ENCODE assay signal across 9 mouse cellular contexts in genomic region chr1:183264145-183265008, GRCm38 (mm10). TPM values are rescaled to one million over a fixed set of nuclear protein-coding genes. Genes with fewer than 3 reads are reported as not detected.
DNase-seq lines count a peak whose midpoint lies in the region; ATAC-seq and TF ChIP-seq lines count a peak whose summit lies in the region.
"Had no signal": no experiment of that assay in that cellular context is flagged by ENCODE, and none has a peak within 500 bp of the region (broad histone marks: within the 10 kb centered on the region; RNA-seq: fewer than 3 reads in every experiment).

No protein-coding gene starts in this region.

- no peak overlapping the region for H3K4me2 ChIP-seq in midbrain, embryonic 15.5 days
- 0 out of 2 replicates have a peak overlapping the region, but pooled peaks have one; percentile 11 for H3K4me2 ChIP-seq in liver, embryonic 14.5 days (ENCODE audit: low read depth)
- no peak overlapping the region for H3K4me2 ChIP-seq in stomach, embryonic 15.5 days
- H3K4me2 ChIP-seq: limb, embryonic 15.5 days had no signal

- no peak overlapping the region for H3K9ac ChIP-seq in midbrain, embryonic 15.5 days
- no peak overlapping the region for H3K9ac ChIP-seq in liver, embryonic 14.5 days (replicated peaks)
- H3K9ac ChIP-seq in stomach, embryonic 15.5 days: no peak overlapping the region
- H3K9ac ChIP-seq: limb, embryonic 15.5 days had no signal

- TF ChIP-seq EP300 in liver, embryonic 14.5 days (IDR thresholded peaks at IDR 0.05; ENCODE audit: low read depth): no peak

- TF ChIP-seq CTCF in liver, embryonic 14.5 days (IDR thresholded peaks at IDR 0.05; ENCODE audit: low read depth): no peak

- no peak for ATAC-seq in midbrain, embryonic 15.5 days (replicated peaks)
- 0 out of 2 replicates have a peak, but pooled peaks have one; percentile 26 for ATAC-seq in liver, embryonic 14.5 days (ENCODE audit: insufficient read depth)
- ATAC-seq in stomach, embryonic 15.5 days (ENCODE audit: insufficient read depth, low FRiP score, low read depth): 0 out of 2 replicates have a peak, but pooled peaks have one; percentile 39

- 0 out of 2 replicates have a peak, but pooled peaks cover 5% of the 10 kb centered on the region for H3K4me1 ChIP-seq in midbrain, embryonic 10.5 days
- no peaks in the 10 kb centered on the region for H3K4me1 ChIP-seq in midbrain, embryonic 15.5 days
- H3K4me1 ChIP-seq in liver, embryonic 14.5 days (replicated peaks; ENCODE audit: control insufficient read depth in 2 of 2, insufficient read depth in 2 of 2, low read length in 1 of 2): peaks cover 0 to 11% of the 10 kb centered on the region in 2 experiments; a peak in 1 of 4 replicates
- no peaks in the 10 kb centered on the region for H3K4me1 ChIP-seq in stomach, embryonic 15.5 days

- H3K27me3 ChIP-seq in midbrain, embryonic 10.5 days (ENCODE audit: low read depth, poor library complexity, severe bottlenecking): no peaks in the 10 kb centered on the region
- H3K27me3 ChIP-seq in midbrain, embryonic 15.5 days (replicated peaks): no peaks in the 10 kb centered on the region
- no peaks in the 10 kb centered on the region for H3K27me3 ChIP-seq in liver, embryonic 14.5 days (ENCODE audit: control insufficient read depth, insufficient read depth, low read length)
- H3K27me3 ChIP-seq in stomach, embryonic 15.5 days (replicated peaks): no peaks in the 10 kb centered on the region
- H3K27me3 ChIP-seq: limb, embryonic 15.5 days had no signal

- H3K36me3 ChIP-seq in midbrain, embryonic 10.5 days: no peaks in the 10 kb centered on the region
- H3K36me3 ChIP-seq in midbrain, embryonic 15.5 days (replicated peaks): no peaks in the 10 kb centered on the region
- no peaks in the 10 kb centered on the region for H3K36me3 ChIP-seq in liver, embryonic 14.5 days (replicated peaks; ENCODE audit: control insufficient read depth, insufficient read depth, low read depth)
- H3K36me3 ChIP-seq in stomach, embryonic 15.5 days: no peaks in the 10 kb centered on the region
- H3K36me3 ChIP-seq: limb, embryonic 15.5 days had no signal

- DNase-seq in midbrain, embryonic 10.5 days (ENCODE audit: low spot score): peak; percentile 18
- DNase-seq in fibroblast of lung, adult 2 months (ENCODE audit: low read depth): peak; percentile 37
- DNase-seq in liver, embryonic 14.5 days (ENCODE audit: low read depth in 3 of 3, low spot score in 3 of 3): peak in 1 of 3 experiments; percentile 17
- DNase-seq in thymus, postnatal 10 days (ENCODE audit: low spot score in 2 of 2): no peak
- no peak for DNase-seq in cerebellum, postnatal 14 days
- no peak for DNase-seq in gastrocnemius, postnatal 10 days

- WGBS in midbrain, embryonic 10.5 days: 80% methylated on average over 13 of the region's 13 CpGs
- 76% methylated on average over 13 of the region's 13 CpGs for WGBS in midbrain, embryonic 15.5 days
- WGBS in liver, embryonic 14.5 days (ENCODE audit: insufficient replicate concordance): 55% methylated on average over 13 of the region's 13 CpGs
- WGBS in stomach, embryonic 15.5 days: 66% methylated on average over 13 of the region's 13 CpGs

- no peaks in the 10 kb centered on the region for H3K9me3 ChIP-seq in midbrain, embryonic 10.5 days (replicated peaks)
- no peaks in the 10 kb centered on the region for H3K9me3 ChIP-seq in midbrain, embryonic 15.5 days
- H3K9me3 ChIP-seq in liver, embryonic 14.5 days (ENCODE audit: control insufficient read depth, low read length): no peaks in the 10 kb centered on the region
- H3K9me3 ChIP-seq in stomach, embryonic 15.5 days: no peaks in the 10 kb centered on the region
- H3K9me3 ChIP-seq: limb, embryonic 15.5 days had no signal

- H3K27ac ChIP-seq in midbrain, embryonic 10.5 days (replicated peaks): no peak overlapping the region
- no peak overlapping the region for H3K27ac ChIP-seq in midbrain, embryonic 15.5 days
- no peak overlapping the region for H3K27ac ChIP-seq in liver, embryonic 14.5 days
- no peak overlapping the region for H3K27ac ChIP-seq in stomach, embryonic 15.5 days
- H3K27ac ChIP-seq: limb, embryonic 15.5 days had no signal

- no peak overlapping the region for H3K4me3 ChIP-seq in midbrain, embryonic 10.5 days
- H3K4me3 ChIP-seq in midbrain, embryonic 15.5 days: no peak overlapping the region
- H3K4me3 ChIP-seq in liver, embryonic 14.5 days (ENCODE audit: insufficient read depth in 1 of 2, low read depth in 2 of 2, low read length in 2 of 2): no peak overlapping the region
- no peak overlapping the region for H3K4me3 ChIP-seq in stomach, embryonic 15.5 days (replicated peaks)
- H3K4me3 ChIP-seq: limb, embryonic 15.5 days had no signal

RNA-seq across cellular contexts. Expression of gene Aida, which starts 32.0 kb away (rescaled TPM):
- polyA plus RNA-seq in midbrain, embryonic 10.5 days (2016; fragmentation: Nextera tagmentation; extraction: Ambion mirVana): 42.3 and 45.1 TPM in 2 replicates
- polyA plus RNA-seq in midbrain, embryonic 15.5 days (2015; fragmentation: Nextera tagmentation; extraction: Ambion mirVana): 48.5 and 57.1 TPM in 2 replicates
- 13.2 and 18.9 TPM in 2 replicates for polyA plus RNA-seq in liver, embryonic 14.5 days (2012; rRNA removed)
- polyA plus RNA-seq in liver, embryonic 14.5 days (2014; fragmentation: Nextera tagmentation; extraction: Ambion mirVana): 9.1 and 10.4 TPM in 2 replicates
- polyA plus RNA-seq in stomach, embryonic 15.5 days (2015; fragmentation: Nextera tagmentation; extraction: Ambion mirVana): 37.1 and 45.1 TPM in 2 replicates
- total RNA-seq in gastrocnemius, postnatal 10 days (2021): 10 to 100 TPM; 32.6 to 38.6 TPM

RNA-seq across cellular contexts. Expression of gene Brox, which starts 32.7 kb away (rescaled TPM):
- 40.3 and 50.3 TPM in 2 replicates for polyA plus RNA-seq in midbrain, embryonic 10.5 days (2016; fragmentation: Nextera tagmentation; extraction: Ambion mirVana)
- polyA plus RNA-seq in midbrain, embryonic 15.5 days (2015; fragmentation: Nextera tagmentation; extraction: Ambion mirVana): 99.6 and 106 TPM in 2 replicates
- 7.5 and 11.4 TPM in 2 replicates for polyA plus RNA-seq in liver, embryonic 14.5 days (2012; rRNA removed)
- 17.0 and 21.1 TPM in 2 replicates for polyA plus RNA-seq in liver, embryonic 14.5 days (2014; fragmentation: Nextera tagmentation; extraction: Ambion mirVana)
- polyA plus RNA-seq in stomach, embryonic 15.5 days (2015; fragmentation: Nextera tagmentation; extraction: Ambion mirVana): 39.0 and 41.6 TPM in 2 replicates
- total RNA-seq in gastrocnemius, postnatal 10 days (2021): 10 to 100 TPM; 27.0 to 31.5 TPM

RNA-seq across cellular contexts. Expression of gene Disp1, which starts 43.1 kb away (rescaled TPM):
- polyA plus RNA-seq in midbrain, embryonic 10.5 days (2016; fragmentation: Nextera tagmentation; extraction: Ambion mirVana): 8.6 and 11.1 TPM in 2 replicates
- 9.6 and 9.9 TPM in 2 replicates for polyA plus RNA-seq in midbrain, embryonic 15.5 days (2015; fragmentation: Nextera tagmentation; extraction: Ambion mirVana)
- 1.9 and 2.0 TPM in 2 replicates for polyA plus RNA-seq in liver, embryonic 14.5 days (2012; rRNA removed)
- 2.4 and 2.6 TPM in 2 replicates for polyA plus RNA-seq in liver, embryonic 14.5 days (2014; fragmentation: Nextera tagmentation; extraction: Ambion mirVana)
- 8.6 and 11.7 TPM in 2 replicates for polyA plus RNA-seq in stomach, embryonic 15.5 days (2015; fragmentation: Nextera tagmentation; extraction: Ambion mirVana)
- 10 to 100 TPM in 1 of 2 experiments, 1 to 10 TPM in 1; 8.9 to 13.8 TPM for total RNA-seq in gastrocnemius, postnatal 10 days (2021)

Comparison
In these comparisons a context has a peak if more than half of its experiments do, and no peak if none do; other contexts are left out.
1. DNase-seq: peak in midbrain, embryonic 10.5 days (single experiment) and fibroblast of lung, adult 2 months (single experiment); none in thymus, postnatal 10 days (0 of 2), cerebellum, postnatal 14 days (0 of 2) and gastrocnemius, postnatal 10 days (single experiment).